8 mouse cellular contexts compared by ENCODE assay signal in the genomic region with DNA sequence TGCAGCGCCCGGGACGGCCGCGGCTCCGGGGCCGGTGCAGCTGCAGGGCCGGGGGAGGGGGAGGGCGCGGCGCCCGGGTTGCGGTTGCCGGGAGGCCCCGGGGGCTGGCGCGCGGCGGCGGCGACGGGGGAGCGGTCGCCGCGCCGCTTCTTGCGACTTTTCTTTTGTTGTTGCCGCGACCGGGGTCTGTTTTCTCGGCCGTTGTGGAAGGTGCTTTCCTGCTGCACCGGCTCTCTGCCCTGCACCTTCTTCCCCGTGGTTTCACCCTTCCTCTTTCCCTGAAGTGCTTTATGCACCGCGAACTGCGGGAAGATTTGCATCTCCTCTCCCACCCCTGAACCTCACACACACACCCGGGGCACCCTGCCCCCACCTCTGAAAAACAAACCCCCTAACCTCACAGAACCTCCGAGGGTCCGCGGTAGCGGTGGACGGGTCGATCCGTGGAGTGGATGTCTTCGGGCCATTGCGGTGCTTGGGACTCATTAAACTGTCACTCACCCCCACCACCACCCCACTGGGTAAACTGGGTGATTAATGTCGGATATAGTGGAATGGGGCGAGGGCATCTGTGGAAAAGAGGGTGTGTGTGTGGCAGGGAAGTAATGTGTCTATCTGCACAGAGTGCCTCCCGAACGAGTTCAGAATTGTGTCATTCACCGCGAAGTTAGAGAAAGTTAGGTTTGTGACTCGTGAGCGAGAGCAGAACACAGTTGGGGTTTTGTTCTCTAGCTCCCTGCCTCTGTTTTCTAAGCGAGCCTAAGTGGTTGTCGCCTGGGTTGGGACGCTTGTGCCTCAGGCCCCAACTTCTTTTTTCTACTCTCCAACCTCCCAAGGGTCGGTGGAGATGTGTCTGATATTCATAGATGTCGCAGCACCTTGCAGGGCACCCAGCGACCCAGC. TPM values are rescaled to one million over a fixed set of nuclear protein-coding genes. Genes with fewer than 3 reads are reported as not detected.
DNase-seq lines count a peak whose midpoint lies in the region; ATAC-seq and TF ChIP-seq lines count a peak whose summit lies in the region.

No protein-coding gene starts in this region.

- H3K4me2 ChIP-seq in hindbrain, embryonic 13.5 days: peak overlapping the region; percentile 88

- no peaks in the 10 kb centered on the region for H3K27me3 ChIP-seq in hindbrain, embryonic 13.5 days
- no peaks in the 10 kb centered on the region for H3K27me3 ChIP-seq in liver, adult 2 months (ENCODE audit: control insufficient read depth, insufficient read depth, low read length)
- no peaks in the 10 kb centered on the region for H3K27me3 ChIP-seq in thymus, adult 2 months (ENCODE audit: control insufficient read depth, insufficient read depth, low read length)

- TF ChIP-seq POLR2A in liver, adult 2 months (IDR thresholded peaks at IDR 0.05; ENCODE audit: extremely low read depth, insufficient read depth, low read length): no peak
- TF ChIP-seq POLR2A in thymus, adult 2 months (IDR thresholded peaks at IDR 0.05; ENCODE audit: control insufficient read depth, extremely low read depth, insufficient read depth, low read length, poor library complexity): no peak

- peak overlapping the region; percentile 98 for H3K27ac ChIP-seq in hindbrain, embryonic 13.5 days
- peak overlapping the region; percentile 20 for H3K27ac ChIP-seq in liver, adult 2 months (replicated peaks; ENCODE audit: insufficient read depth, low read depth, low read length)
- H3K27ac ChIP-seq in thymus, adult 2 months (ENCODE audit: control insufficient read depth, insufficient read depth, low read length): peak overlapping the region; percentile 92

- WGBS in hindbrain, embryonic 13.5 days: under 1% methylated on average over 43 of the region's 62 CpGs
- 1% methylated on average over 61 of the region's 62 CpGs for WGBS in liver, adult 2 months
- 1% methylated on average over 61 of the region's 62 CpGs for WGBS in thymus, adult 2 months

- peak overlapping the region; percentile 89 for H3K9ac ChIP-seq in hindbrain, embryonic 13.5 days
- H3K9ac ChIP-seq in liver, adult 2 months (ENCODE audit: low read depth, low read length): peak overlapping the region; percentile 100

- DNase-seq in ES-CJ7 (ENCODE audit: low read depth, low spot score): peak; percentile 27
- DNase-seq in adrenal gland, postnatal 10 days: peak; percentile 42
- peak; percentile 41 for DNase-seq in liver, adult 2 months (ENCODE audit: extremely low read depth, low read depth, low spot score)
- peak; percentile 66 for DNase-seq in thymus, adult 2 months
- no peak for DNase-seq in layer of hippocampus, postnatal 36 days

- peaks cover 7% of the 10 kb centered on the region for H3K36me3 ChIP-seq in hindbrain, embryonic 13.5 days
- peaks cover 3% of the 10 kb centered on the region; the same call in 1 of the 2 replicates for H3K36me3 ChIP-seq in liver, adult 2 months (ENCODE audit: control insufficient read depth, insufficient read depth, low read length)
- peaks cover 9% of the 10 kb centered on the region for H3K36me3 ChIP-seq in thymus, adult 2 months (ENCODE audit: control insufficient read depth, insufficient read depth, low read length)

- peak; percentile 12; the same call in 1 of the 2 replicates for ATAC-seq in erythroblast, adult 5-6 weeks (replicated peaks; ENCODE audit: low FRiP score, poor library complexity, severe bottlenecking)
- no peak for ATAC-seq in hindbrain, embryonic 13.5 days (ENCODE audit: low FRiP score)
- peak; percentile 28; the same call in 1 of the 2 replicates for ATAC-seq in monocyte, adult 5-6 weeks (replicated peaks; ENCODE audit: insufficient number of reproducible peaks, low FRiP score, low TSS enrichment, poor library complexity, severe bottlenecking)

- H3K79me2 ChIP-seq in liver, adult 2 months (ENCODE audit: control insufficient read depth, insufficient read depth, low read length): no peaks in the 10 kb centered on the region; the same call in 1 of the 2 replicates

- H3K4me1 ChIP-seq in hindbrain, embryonic 13.5 days (replicated peaks): peaks cover 48% of the 10 kb centered on the region
- peaks cover 10% of the 10 kb centered on the region for H3K4me1 ChIP-seq in liver, adult 2 months (ENCODE audit: control insufficient read depth, insufficient read depth, low read length)
- H3K4me1 ChIP-seq in thymus, adult 2 months (replicated peaks; ENCODE audit: control insufficient read depth, insufficient read depth, low read length): peaks cover 9% of the 10 kb centered on the region

- no peak for TF ChIP-seq CTCF in liver, adult 2 months (IDR thresholded peaks at IDR 0.05; ENCODE audit: low read depth, low read length)
- TF ChIP-seq CTCF in thymus, adult 2 months (IDR thresholded peaks at IDR 0.05; ENCODE audit: borderline replicate concordance, control insufficient read depth, extremely low read depth, insufficient read depth, low read length, poor library complexity): no peak

- no peaks in the 10 kb centered on the region for H3K9me3 ChIP-seq in hindbrain, embryonic 13.5 days

- peak overlapping the region; percentile 76 for H3K4me3 ChIP-seq in hindbrain, embryonic 13.5 days
- H3K4me3 ChIP-seq in liver, adult 2 months (ENCODE audit: insufficient read depth, low read depth, low read length): peak overlapping the region; percentile 99
- H3K4me3 ChIP-seq in thymus, adult 2 months (ENCODE audit: control insufficient read depth, insufficient read depth, low read length): peak overlapping the region; percentile 83

RNA-seq across cellular contexts. Expression of a gene that starts 0.9 kb away (rescaled TPM):
- total RNA-seq in adrenal gland, postnatal 10 days (2021): 10 to 100 TPM; 27.9 to 38.6 TPM
- 10.7 and 13.8 TPM in 2 replicates for total RNA-seq in erythroblast, adult 5-6 weeks (2015; ENCODE audit: low replicate concordance)
- total RNA-seq in erythroblast, adult 5-6 weeks (2017; ENCODE audit: low replicate concordance): 10.5 and 16.0 TPM in 2 replicates
- polyA plus RNA-seq in hindbrain, embryonic 13.5 days (2015; fragmentation: Nextera tagmentation; extraction: Ambion mirVana): 11.5 and 14.2 TPM in 2 replicates
- 9.8 and 14.4 TPM in 2 replicates for total RNA-seq in liver, adult 2 months (2014; rRNA removed)
- polyA plus RNA-seq in liver, adult 2 months (2012; rRNA removed): 4.9 and 6.7 TPM in 2 replicates
- 21.8 to 50.1 TPM (median 31.3 TPM) in 3 replicates for total RNA-seq in monocyte, adult 5-6 weeks (2017)
- 46.9 and 50.0 TPM in 2 replicates for polyA plus RNA-seq in thymus, adult 2 months (2012; rRNA removed)
- 100 to 1,000 TPM; 565 to 581 TPM for total RNA-seq in layer of hippocampus, postnatal 36 days (2021)

Comparison
In these comparisons a context has a peak if more than half of its experiments do, and no peak if none do; other contexts are left out.
1. DNase-seq: peak in ES-CJ7 (single experiment), adrenal gland, postnatal 10 days (single experiment), liver, adult 2 months (single experiment) and thymus, adult 2 months (single experiment); none in layer of hippocampus, postnatal 36 days (0 of 2).
2. H3K27ac ChIP-seq: peak in every context shown above with its lines; median percentile 98 in hindbrain, embryonic 13.5 days; 92 in thymus, adult 2 months; 20 in liver, adult 2 months.
3. RNA of a gene that starts 0.9 kb away (total RNA-seq): 565 to 581 TPM in layer of hippocampus, postnatal 36 days; 21.8 to 50.1 TPM in monocyte, adult 5-6 weeks, 27.9 to 38.6 TPM in adrenal gland, postnatal 10 days, 10.5 to 16.0 TPM in erythroblast, adult 5-6 weeks and 9.8 to 14.4 TPM in liver, adult 2 months; every median in the first group is over 10 times any median in the second.
4. Peak in every context shown above with its lines, with median percentiles within 50 percentile points of each other: H3K4me3 ChIP-seq.